Mouse (Mus musculus) C2C12 (cell line): ENCODE data around the gene Baiap2l1. TPM values are rescaled to one million over a fixed set of nuclear protein-coding genes. Genes with fewer than 3 reads are reported as not detected.

Experiments used
- H3K27me3 ChIP-seq: one replicate; pipeline ENCODE4 v1.6.1; 2011; ENCODE audit not compliant: control insufficient read depth, insufficient read depth, insufficient read length
- H3K36me3 ChIP-seq: one replicate; pipeline ENCODE4 v1.6.1; 2011; ENCODE audit not compliant: control insufficient read depth, insufficient read depth
- H3K4me3 ChIP-seq: one replicate; pipeline ENCODE4 v1.5.1; 2011; ENCODE audit warnings: mild to moderate bottlenecking, control low read depth; ENCODE audit not compliant: poor library complexity, insufficient read depth, severe bottlenecking
- H3K79me2 ChIP-seq: one replicate; pipeline ENCODE4 v1.6.1; 2011; ENCODE audit not compliant: control insufficient read depth, insufficient read depth
- H3K79me3 ChIP-seq: one replicate; pipeline ENCODE4 v1.6.1; 2011; ENCODE audit warnings: low read depth, control low read depth
- H3ac ChIP-seq: one replicate; pipeline ENCODE3; 2011; ENCODE audit warnings: low read depth; ENCODE audit not compliant: control insufficient read depth, insufficient read length
- CEBPB ChIP-seq: IDR thresholded peaks from one replicate; pipeline ENCODE4 v1.6.1; 2011; ENCODE audit warnings: low read depth, mild to moderate bottlenecking, control low read depth, moderate library complexity
- CTCF ChIP-seq: IDR thresholded peaks from one replicate; pipeline ENCODE4 v1.5.1; 2011; ENCODE audit not compliant: control insufficient read depth, insufficient read depth, insufficient read length
- FOSL1 ChIP-seq: IDR thresholded peaks from one replicate; pipeline ENCODE4 v1.8.0; 2011; ENCODE audit warnings: mild to moderate bottlenecking, low read length; ENCODE audit not compliant: poor library complexity, insufficient read depth, severe bottlenecking
- MAX ChIP-seq: IDR thresholded peaks from one replicate; pipeline ENCODE4 v1.6.1; 2011; ENCODE audit warnings: mild to moderate bottlenecking, control low read depth
- MYOD1 ChIP-seq: IDR thresholded peaks from one replicate; pipeline ENCODE4 v1.6.1; 2011; ENCODE audit warnings: low read depth; ENCODE audit not compliant: control insufficient read depth, insufficient read length
- MYOG ChIP-seq: IDR thresholded peaks from one replicate; pipeline ENCODE4 v1.6.1; 2011; ENCODE audit not compliant: control insufficient read depth, insufficient read length; ENCODE audit errors: extremely low read depth
- USF1 ChIP-seq: IDR thresholded peaks from one replicate; pipeline ENCODE4 v1.6.1; 2011; ENCODE audit warnings: low read depth, mild to moderate bottlenecking, control low read depth, moderate library complexity
- polyA plus RNA-seq: library from polyadenylated mRNA; unstranded; fragments of >200 nt; fragmentation: generic; extraction: Trizol; gene quantifications from one replicate; pipeline ENCODE4 v1.2.1, GENCODE M21; 2012; ENCODE audit warnings: missing spikeins

Gene Baiap2l1
- polyA plus RNA-seq, 1 experiment: 18.9 TPM

GRCm38 (mm10) chr5:144231410-144231809 is 126.5 kb downstream of the Baiap2l1 start:
- TF ChIP-seq USF1 (no peak), CEBPB (no peak), CTCF (no peak), MYOD1 (no peak), MYOG (no peak), MAX (no peak)
- Histone ChIP-seq H3ac (no peak overlapping the region), H3K4me3 (no peak overlapping the region), H3K27me3 (no peaks in the 10 kb centered on the region), H3K79me3 (no peaks in the 10 kb centered on the region), H3K79me2 (no peaks in the 10 kb centered on the region), H3K36me3 (no peaks in the 10 kb centered on the region)

- Histone ChIP-seq H3K4me3 (no peak overlapping the region), H3K36me3 (no peaks in the 10 kb centered on the region), H3K79me3 (no peaks in the 10 kb centered on the region), H3K27me3 (no peaks in the 10 kb centered on the region), H3ac (no peak overlapping the region), H3K79me2 (no peaks in the 10 kb centered on the region)
- no peak for TF ChIP-seq MAX
- TF ChIP-seq USF1: no peak
- TF ChIP-seq CTCF: no peak
These were observed 127.7 kb downstream of the Baiap2l1 start for GRCm38 (mm10) chr5:144230216-144230615.

DNA sequence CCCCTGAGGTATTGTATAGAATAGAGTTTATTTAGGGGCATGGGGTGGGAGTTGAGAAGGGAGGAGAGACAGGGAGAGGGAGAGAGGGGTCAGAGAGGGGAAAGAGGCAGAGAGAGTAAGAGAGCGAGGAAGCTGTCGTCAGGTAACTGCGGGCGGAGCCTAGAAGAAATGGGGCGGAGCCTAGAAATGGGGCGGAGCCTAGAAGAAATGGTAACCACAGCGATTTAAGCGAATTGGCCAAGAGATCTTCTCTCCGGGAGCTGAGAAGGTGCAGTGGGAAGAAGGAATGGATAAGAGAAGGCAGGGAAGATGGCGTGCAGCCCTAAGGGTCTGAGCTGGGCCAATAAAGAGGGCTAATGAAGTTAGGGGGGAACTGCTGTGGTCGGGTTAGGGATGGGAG is 131.7 kb downstream of the Baiap2l1 start:
- H3K36me3 ChIP-seq: no peaks in the 10 kb centered on the region
- H3ac ChIP-seq: no peak overlapping the region
- TF ChIP-seq USF1 (no peak), CEBPB (no peak), MAX (no peak), FOSL1 (no peak), MYOG (no peak), MYOD1 (no peak), CTCF (no peak)
- no peaks in the 10 kb centered on the region for H3K79me3 ChIP-seq
- no peaks in the 10 kb centered on the region for H3K79me2 ChIP-seq
- no peak overlapping the region for H3K4me3 ChIP-seq
- H3K27me3 ChIP-seq: no peaks in the 10 kb centered on the region

- H3K4me3 ChIP-seq: peak overlapping the region; percentile 45
- no peaks in the 10 kb centered on the region for H3K79me2 ChIP-seq
- no peaks in the 10 kb centered on the region for H3K27me3 ChIP-seq
- peak overlapping the region; percentile 98 for H3ac ChIP-seq
- no peaks in the 10 kb centered on the region for H3K79me3 ChIP-seq
- no peak for TF ChIP-seq MYOG
- no peak for TF ChIP-seq MYOD1
- TF ChIP-seq MAX: no peak
- no peak for TF ChIP-seq USF1
- TF ChIP-seq CEBPB: no peak
- no peak for TF ChIP-seq FOSL1
- TF ChIP-seq CTCF: no peak
- H3K36me3 ChIP-seq: no peaks in the 10 kb centered on the region
These were observed 133.8 kb downstream of the Baiap2l1 start for GRCm38 (mm10) chr5:144223899-144224816.

- Histone ChIP-seq H3K36me3 (no peaks in the 10 kb centered on the region), H3K27me3 (no peaks in the 10 kb centered on the region), H3K79me2 (no peaks in the 10 kb centered on the region), H3ac (peak within 1 kb of the TSS; percentile 98), H3K79me3 (no peaks in the 10 kb centered on the region), H3K4me3 (peak within 1 kb of the TSS; percentile 45)
- no peak for TF ChIP-seq USF1
- TF ChIP-seq MYOD1: no peak
- TF ChIP-seq CEBPB: peak; percentile 38
- TF ChIP-seq MAX: no peak
- TF ChIP-seq FOSL1: no peak
- no peak for TF ChIP-seq MYOG
These were observed 134.4 kb downstream of the Baiap2l1 start, which contains the start of gene Tecpr1 for GRCm38 (mm10) chr5:144223503-144223862. Gene Tecpr1 (minus strand): TSS chr5:144223615.

- H3K4me3 ChIP-seq: peak overlapping the region; percentile 45
- peak overlapping the region; percentile 68 for H3ac ChIP-seq
- no peak for TF ChIP-seq MAX
- TF ChIP-seq USF1: no peak
- no peak for TF ChIP-seq CEBPB
- no peak for TF ChIP-seq FOSL1
- no peak for TF ChIP-seq MYOG
- TF ChIP-seq MYOD1: no peak
- no peak for TF ChIP-seq CTCF
- no peaks in the 10 kb centered on the region for H3K27me3 ChIP-seq
- no peaks in the 10 kb centered on the region for H3K79me3 ChIP-seq
- H3K79me2 ChIP-seq: no peaks in the 10 kb centered on the region
- H3K36me3 ChIP-seq: no peaks in the 10 kb centered on the region
These were observed 135.0 kb downstream of the Baiap2l1 start for GRCm38 (mm10) chr5:144222811-144223502.
